ENCODE assay signal across 11 mouse cellular contexts in the genomic region with DNA sequence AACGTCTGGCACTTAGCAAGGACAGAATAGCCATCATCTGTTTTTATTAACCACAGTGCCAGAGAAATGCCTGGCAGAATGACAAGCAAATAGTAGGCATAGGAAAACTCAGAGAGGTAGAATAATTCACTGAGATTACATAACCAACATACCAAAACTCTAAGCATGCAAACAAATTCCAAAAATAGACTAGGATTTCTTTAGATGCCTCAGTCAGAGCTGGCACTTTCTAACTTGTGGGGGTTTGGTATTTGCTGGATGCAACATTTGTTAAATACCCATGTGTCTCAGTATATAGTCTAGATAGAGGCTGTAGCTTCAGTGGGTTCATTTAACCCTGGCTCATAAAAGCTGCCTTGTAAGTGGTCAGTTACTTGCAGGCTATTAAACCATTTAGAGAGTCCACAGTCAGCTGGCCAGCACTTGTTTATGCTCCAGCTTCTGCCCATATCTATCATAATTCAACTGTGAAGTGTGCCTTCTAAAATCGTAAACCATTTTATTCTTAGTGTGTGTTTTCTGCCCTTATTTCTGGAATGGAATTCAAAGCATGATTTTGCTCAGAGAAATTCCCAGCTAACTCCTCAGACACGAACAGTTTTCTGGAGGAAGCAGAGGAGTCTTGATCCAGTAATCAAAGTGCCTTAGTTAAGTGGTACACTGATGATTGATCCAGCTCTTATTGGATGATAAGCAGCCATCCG.
DNase-seq lines count a peak whose midpoint lies in the region; ATAC-seq and TF ChIP-seq lines count a peak whose summit lies in the region.
"Had no signal": no experiment of that assay in that cellular context is flagged by ENCODE, and none has a peak within 500 bp of the region (broad histone marks: within the 10 kb centered on the region; RNA-seq: fewer than 3 reads in every experiment).

No protein-coding gene starts in this region.

- H3K4me3 ChIP-seq in lung, embryonic 14.5 days (ENCODE audit: low read depth, low read length): no peak overlapping the region
- H3K4me3 ChIP-seq: embryonic facial prominence, embryonic 15.5 days; forebrain, embryonic 15.5 days; midbrain, embryonic 10.5 days had no signal

- no peaks in the 10 kb centered on the region for H3K27me3 ChIP-seq in lung, embryonic 14.5 days (ENCODE audit: insufficient read depth, low read length)
- H3K27me3 ChIP-seq: embryonic facial prominence, embryonic 15.5 days; forebrain, embryonic 15.5 days had no signal

- peak; percentile 45 to 76 for DNase-seq in frontal cortex, postnatal 36 days (ENCODE audit: low spot score in 2 of 2)
- no peak for DNase-seq in frontal cortex, postnatal 10 days (ENCODE audit: low spot score in 2 of 2)
- DNase-seq in lung, embryonic 14.5 days: peak; percentile 6
- DNase-seq in lung, postnatal 10 days: no peak
- peak; percentile 78 for DNase-seq in brain, adult 2 months (ENCODE audit: low read depth, low spot score)
- DNase-seq in left cerebral cortex, postnatal 25 days (ENCODE audit: low spot score in 2 of 2): peak; percentile 51 to 87
- DNase-seq in spleen, adult 12 weeks (ENCODE audit: low spot score): no peak

- WGBS in lung, embryonic 14.5 days: 40% methylated on average over 4 of the region's 4 CpGs

- no peaks in the 10 kb centered on the region for H3K9me3 ChIP-seq in lung, embryonic 14.5 days (ENCODE audit: low read depth, low read length)
- H3K9me3 ChIP-seq: embryonic facial prominence, embryonic 15.5 days; forebrain, embryonic 15.5 days; midbrain, embryonic 10.5 days had no signal

- no peak overlapping the region for H3K4me2 ChIP-seq in lung, embryonic 14.5 days
- H3K4me2 ChIP-seq: embryonic facial prominence, embryonic 15.5 days; forebrain, embryonic 15.5 days had no signal

- no peaks in the 10 kb centered on the region for H3K36me3 ChIP-seq in lung, embryonic 14.5 days (ENCODE audit: insufficient read depth)
- H3K36me3 ChIP-seq: embryonic facial prominence, embryonic 15.5 days; forebrain, embryonic 15.5 days; midbrain, embryonic 10.5 days had no signal

- intact Hi-C loops in left cerebral cortex, postnatal 25 days (cut with DNase I): loop anchor here (5.0 kb wide), 2 partner anchors 121 to 144 kb away; no protein-coding TSS in a partner anchor

- no peaks in the 10 kb centered on the region for H3K4me1 ChIP-seq in lung, embryonic 14.5 days (ENCODE audit: insufficient read depth)
- H3K4me1 ChIP-seq: midbrain, embryonic 10.5 days had no signal

- H3K9ac ChIP-seq in lung, embryonic 14.5 days: no peak overlapping the region
- H3K9ac ChIP-seq: embryonic facial prominence, embryonic 15.5 days; forebrain, embryonic 15.5 days had no signal

- H3K27ac ChIP-seq in lung, embryonic 14.5 days (ENCODE audit: low read depth): no peak overlapping the region
- H3K27ac ChIP-seq: embryonic facial prominence, embryonic 15.5 days; forebrain, embryonic 15.5 days; midbrain, embryonic 10.5 days had no signal

- no peak for TF ChIP-seq CTCF in lung, embryonic 14.5 days (IDR thresholded peaks at IDR 0.05; ENCODE audit: low read depth)

- no peak for ATAC-seq in lung, embryonic 14.5 days (ENCODE audit: insufficient read depth)
- ATAC-seq: forebrain, embryonic 15.5 days; hindbrain, embryonic 16.5 days had no signal

Comparison
In these comparisons a context has a peak if more than half of its experiments do, and no peak if none do; other contexts are left out.
1. DNase-seq: peak in frontal cortex, postnatal 36 days (2 of 2), lung, embryonic 14.5 days (single experiment), brain, adult 2 months (single experiment) and left cerebral cortex, postnatal 25 days (2 of 2); none in frontal cortex, postnatal 10 days (0 of 2), lung, postnatal 10 days (single experiment) and spleen, adult 12 weeks (single experiment).